Mouse (Mus musculus): ENCODE data around the gene Strip2. TPM values are rescaled to one million over a fixed set of nuclear protein-coding genes. Genes with fewer than 3 reads are reported as not detected.

Strip2 gene
- polyA plus RNA-seq, 1 experiment from 2014 or later = 21.5 TPM

GRCm38 (mm10) chr6:29882870-29883269, 33.9 kb upstream of the Strip2 start:
- H3K9me3 ChIP-seq (replicated peaks; ENCODE audit: control insufficient read depth, low read length) = no peaks in the 10 kb centered on the region
- ATAC-seq (replicated peaks; ENCODE audit: insufficient number of reproducible peaks, low FRiP score, low TSS enrichment) = no peak
- no peak overlapping the region for H3K9ac ChIP-seq (ENCODE audit: low read depth, low read length)
- peaks cover 13% of the 10 kb centered on the region for H3K4me1 ChIP-seq (ENCODE audit: control insufficient read depth, insufficient read depth, low read length)
- no peaks in the 10 kb centered on the region for H3K36me3 ChIP-seq (ENCODE audit: control insufficient read depth, insufficient read depth, low read length)
- H3K4me3 ChIP-seq (ENCODE audit: low read depth, low read length) = no peak overlapping the region
- 78% methylated on average over 6 of the region's 6 CpGs for WGBS (ENCODE audit: insufficient replicate concordance)
- H3K4me2 ChIP-seq = no peak overlapping the region
- peak overlapping the region; percentile 70; the same call in 1 of the 2 replicates for H3K27ac ChIP-seq (ENCODE audit: low read depth, low read length)
- H3K27me3 ChIP-seq (ENCODE audit: control insufficient read depth, insufficient read depth, low read length) = no peaks in the 10 kb centered on the region

GRCm38 (mm10) chr6:29891151-29891550, 25.7 kb upstream of the Strip2 start:
- 81% methylated on average over 11 of the region's 11 CpGs for WGBS (ENCODE audit: insufficient replicate concordance)
- H3K36me3 ChIP-seq (ENCODE audit: control insufficient read depth, insufficient read depth, low read length) = no peaks in the 10 kb centered on the region
- ATAC-seq (replicated peaks; ENCODE audit: insufficient number of reproducible peaks, low FRiP score, low TSS enrichment) = no peak
- no peak overlapping the region for H3K27ac ChIP-seq (ENCODE audit: low read depth, low read length)
- H3K4me3 ChIP-seq (ENCODE audit: low read depth, low read length) = no peak overlapping the region
- no peaks in the 10 kb centered on the region for H3K9me3 ChIP-seq (replicated peaks; ENCODE audit: control insufficient read depth, low read length)
- no peak overlapping the region for H3K4me2 ChIP-seq
- H3K9ac ChIP-seq (ENCODE audit: low read depth, low read length) = no peak overlapping the region
- no peaks in the 10 kb centered on the region for H3K27me3 ChIP-seq (ENCODE audit: control insufficient read depth, insufficient read depth, low read length)
- H3K4me1 ChIP-seq (ENCODE audit: control insufficient read depth, insufficient read depth, low read length) = no peaks in the 10 kb centered on the region

- Histone ChIP-seq H3K27me3 (ENCODE audit: control insufficient read depth, insufficient read depth, low read length) (no peaks in the 10 kb centered on the region), H3K27ac (ENCODE audit: low read depth, low read length) (no peak overlapping the region), H3K9ac (ENCODE audit: low read depth, low read length) (no peak overlapping the region), H3K4me3 (ENCODE audit: low read depth, low read length) (no peak overlapping the region), H3K4me1 (ENCODE audit: control insufficient read depth, insufficient read depth, low read length) (no peaks in the 10 kb centered on the region), H3K4me2 (no peak overlapping the region), H3K36me3 (ENCODE audit: control insufficient read depth, insufficient read depth, low read length) (peaks cover 2% of the 10 kb centered on the region; the same call in 1 of the 2 replicates), H3K9me3 (replicated peaks; ENCODE audit: control insufficient read depth, low read length) (no peaks in the 10 kb centered on the region)
- ATAC-seq (replicated peaks; ENCODE audit: insufficient number of reproducible peaks, low FRiP score, low TSS enrichment) = no peak
- 94% methylated on average over 3 of the region's 3 CpGs for WGBS (ENCODE audit: insufficient replicate concordance)
These were observed 19.8 kb upstream of the Strip2 start for GRCm38 (mm10) chr6:29896976-29897375.

DNA sequence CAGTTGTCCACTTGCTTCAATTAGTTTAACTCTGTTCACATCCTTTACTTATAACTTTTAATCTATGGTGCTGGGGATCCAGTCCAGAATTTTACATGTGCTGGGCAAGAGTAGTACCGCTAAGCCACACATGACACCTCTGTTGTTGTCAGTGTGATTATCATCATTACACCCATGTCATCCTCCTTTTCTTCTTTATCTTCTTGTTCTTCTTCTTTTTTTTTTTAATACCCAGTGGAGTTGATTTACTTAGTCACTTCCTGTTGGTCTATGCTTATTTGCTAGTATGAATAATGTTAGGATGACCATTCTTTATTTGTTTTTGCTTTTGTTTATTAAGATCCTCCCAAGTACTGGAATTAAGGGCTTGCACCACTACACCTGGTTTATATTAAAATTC, 15.4 kb upstream of the Strip2 start:
- WGBS (ENCODE audit: insufficient replicate concordance) = 94% methylated on average over 1 of the region's 1 CpGs
- Histone ChIP-seq H3K36me3 (ENCODE audit: control insufficient read depth, insufficient read depth, low read length) (peaks cover 2% of the 10 kb centered on the region; the same call in 1 of the 2 replicates), H3K4me2 (no peak overlapping the region), H3K4me1 (ENCODE audit: control insufficient read depth, insufficient read depth, low read length) (peaks cover 11% of the 10 kb centered on the region), H3K27me3 (ENCODE audit: control insufficient read depth, insufficient read depth, low read length) (no peaks in the 10 kb centered on the region), H3K27ac (ENCODE audit: low read depth, low read length) (no peak overlapping the region), H3K9ac (ENCODE audit: low read depth, low read length) (no peak overlapping the region), H3K9me3 (replicated peaks; ENCODE audit: control insufficient read depth, low read length) (no peaks in the 10 kb centered on the region), H3K4me3 (ENCODE audit: low read depth, low read length) (no peak overlapping the region)
- ATAC-seq (replicated peaks; ENCODE audit: insufficient number of reproducible peaks, low FRiP score, low TSS enrichment) = no peak

- no peak for ATAC-seq (replicated peaks; ENCODE audit: insufficient number of reproducible peaks, low FRiP score, low TSS enrichment)
- Histone ChIP-seq H3K27me3 (ENCODE audit: control insufficient read depth, insufficient read depth, low read length) (no peaks in the 10 kb centered on the region), H3K36me3 (ENCODE audit: control insufficient read depth, insufficient read depth, low read length) (no peaks in the 10 kb centered on the region), H3K4me1 (ENCODE audit: control insufficient read depth, insufficient read depth, low read length) (peaks cover 11% of the 10 kb centered on the region), H3K4me2 (no peak overlapping the region), H3K27ac (ENCODE audit: low read depth, low read length) (peak overlapping the region; percentile 90; the same call in 1 of the 2 replicates), H3K9me3 (replicated peaks; ENCODE audit: control insufficient read depth, low read length) (no peaks in the 10 kb centered on the region), H3K4me3 (ENCODE audit: low read depth, low read length) (no peak overlapping the region), H3K9ac (ENCODE audit: low read depth, low read length) (no peak overlapping the region)
- 70% methylated on average over 2 of the region's 2 CpGs for WGBS (ENCODE audit: insufficient replicate concordance)
These were observed 14.6 kb upstream of the Strip2 start for GRCm38 (mm10) chr6:29902256-29902655.

GRCm38 (mm10) chr6:29903343-29903914, 13.4 kb upstream of the Strip2 start:
- no peak for ATAC-seq (replicated peaks; ENCODE audit: insufficient number of reproducible peaks, low FRiP score, low TSS enrichment)
- 85% methylated on average over 3 of the region's 3 CpGs for WGBS (ENCODE audit: insufficient replicate concordance)
- Histone ChIP-seq H3K27me3 (ENCODE audit: control insufficient read depth, insufficient read depth, low read length) (no peaks in the 10 kb centered on the region), H3K27ac (ENCODE audit: low read depth, low read length) (peak overlapping the region; percentile 90), H3K4me3 (ENCODE audit: low read depth, low read length) (no peak overlapping the region), H3K9ac (ENCODE audit: low read depth, low read length) (no peak overlapping the region), H3K9me3 (replicated peaks; ENCODE audit: control insufficient read depth, low read length) (no peaks in the 10 kb centered on the region), H3K4me1 (ENCODE audit: control insufficient read depth, insufficient read depth, low read length) (peaks cover 11% of the 10 kb centered on the region), H3K4me2 (no peak overlapping the region), H3K36me3 (ENCODE audit: control insufficient read depth, insufficient read depth, low read length) (no peaks in the 10 kb centered on the region)

DNA sequence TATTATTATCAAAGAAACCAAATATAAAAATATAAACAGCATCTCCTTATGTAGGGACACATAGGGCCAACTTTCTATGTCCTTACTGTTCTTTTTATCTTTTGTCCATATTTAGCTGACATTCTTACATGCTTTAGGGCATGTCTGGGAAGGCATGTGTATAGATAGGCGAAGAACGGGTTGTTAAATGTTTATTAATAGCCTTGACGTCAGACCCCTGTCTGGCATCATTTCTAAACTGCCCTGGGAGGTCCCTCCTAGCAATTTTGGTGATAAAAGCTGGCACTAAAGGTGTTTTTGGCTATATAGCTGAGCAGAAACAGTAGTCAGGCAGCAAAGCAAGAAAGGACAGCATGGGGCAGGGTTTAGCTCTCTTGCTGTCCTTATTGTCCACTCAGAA, 12.5 kb upstream of the Strip2 start:
- H3K27me3 ChIP-seq (ENCODE audit: control insufficient read depth, insufficient read depth, low read length) = no peaks in the 10 kb centered on the region
- H3K4me2 ChIP-seq = no peak overlapping the region
- H3K4me3 ChIP-seq (ENCODE audit: low read depth, low read length) = no peak overlapping the region
- H3K27ac ChIP-seq (ENCODE audit: low read depth, low read length) = peak overlapping the region; percentile 90
- H3K9me3 ChIP-seq (replicated peaks; ENCODE audit: control insufficient read depth, low read length) = no peaks in the 10 kb centered on the region
- WGBS (ENCODE audit: insufficient replicate concordance) = 35% methylated on average over 3 of the region's 3 CpGs
- H3K36me3 ChIP-seq (ENCODE audit: control insufficient read depth, insufficient read depth, low read length) = no peaks in the 10 kb centered on the region
- H3K4me1 ChIP-seq (ENCODE audit: control insufficient read depth, insufficient read depth, low read length) = peaks cover 11% of the 10 kb centered on the region
- no peak for ATAC-seq (replicated peaks; ENCODE audit: insufficient number of reproducible peaks, low FRiP score, low TSS enrichment)
- H3K9ac ChIP-seq (ENCODE audit: low read depth, low read length) = no peak overlapping the region; the same call in 1 of the 2 replicates

GRCm38 (mm10) chr6:29910631-29911030, 6.2 kb upstream of the Strip2 start:
- no peak overlapping the region for H3K4me2 ChIP-seq
- peaks cover 4% of the 10 kb centered on the region; the same call in 1 of the 2 replicates for H3K27me3 ChIP-seq (ENCODE audit: control insufficient read depth, insufficient read depth, low read length)
- H3K9ac ChIP-seq (ENCODE audit: low read depth, low read length) = no peak overlapping the region
- WGBS (ENCODE audit: insufficient replicate concordance) = 94% methylated on average over 3 of the region's 3 CpGs
- H3K4me3 ChIP-seq (ENCODE audit: low read depth, low read length) = no peak overlapping the region
- no peaks in the 10 kb centered on the region for H3K9me3 ChIP-seq (replicated peaks; ENCODE audit: control insufficient read depth, low read length)
- H3K36me3 ChIP-seq (ENCODE audit: control insufficient read depth, insufficient read depth, low read length) = peaks cover 2% of the 10 kb centered on the region; the same call in 1 of the 2 replicates
- ATAC-seq (replicated peaks; ENCODE audit: insufficient number of reproducible peaks, low FRiP score, low TSS enrichment) = no peak
- no peak overlapping the region for H3K27ac ChIP-seq (ENCODE audit: low read depth, low read length)
- H3K4me1 ChIP-seq (ENCODE audit: control insufficient read depth, insufficient read depth, low read length) = no peaks in the 10 kb centered on the region

- H3K4me3 ChIP-seq (ENCODE audit: low read depth, low read length) = no peak overlapping the region
- no peaks in the 10 kb centered on the region for H3K9me3 ChIP-seq (replicated peaks; ENCODE audit: control insufficient read depth, low read length)
- peaks cover 4% of the 10 kb centered on the region for H3K4me1 ChIP-seq (ENCODE audit: control insufficient read depth, insufficient read depth, low read length)
- peaks cover 2% of the 10 kb centered on the region; the same call in 1 of the 2 replicates for H3K36me3 ChIP-seq (ENCODE audit: control insufficient read depth, insufficient read depth, low read length)
- WGBS (ENCODE audit: insufficient replicate concordance) = 31% methylated on average over 1 of the region's 1 CpGs
- no peak for ATAC-seq (replicated peaks; ENCODE audit: insufficient number of reproducible peaks, low FRiP score, low TSS enrichment)
- no peak overlapping the region for H3K4me2 ChIP-seq
- no peak overlapping the region for H3K27ac ChIP-seq (ENCODE audit: low read depth, low read length)
- peaks cover 8% of the 10 kb centered on the region; the same call in 1 of the 2 replicates for H3K27me3 ChIP-seq (ENCODE audit: control insufficient read depth, insufficient read depth, low read length)
- no peak overlapping the region for H3K9ac ChIP-seq (ENCODE audit: low read depth, low read length)
These were observed 3.1 kb upstream of the Strip2 start for GRCm38 (mm10) chr6:29913673-29914072.

Data from heart, embryonic 11.5 days (tissue).